Mouse (Mus musculus) testis, postnatal 10 days (tissue): Measurements from ENCODE around the gene Nlk.
A peak's percentile ranks its signal among the peaks of the same experiment; 100 is the strongest.
"Not testable (repeated sequence)": the region's sequence is repeated elsewhere in the genome, so short reads cannot be mapped to it uniquely, and the experiment has no call there.

Experiments used
- DNase-seq: peaks from one replicate; pipeline ENCODE4 v3.0.0; 2021; ENCODE audit warnings: low spot score

The Nlk gene

DNA sequence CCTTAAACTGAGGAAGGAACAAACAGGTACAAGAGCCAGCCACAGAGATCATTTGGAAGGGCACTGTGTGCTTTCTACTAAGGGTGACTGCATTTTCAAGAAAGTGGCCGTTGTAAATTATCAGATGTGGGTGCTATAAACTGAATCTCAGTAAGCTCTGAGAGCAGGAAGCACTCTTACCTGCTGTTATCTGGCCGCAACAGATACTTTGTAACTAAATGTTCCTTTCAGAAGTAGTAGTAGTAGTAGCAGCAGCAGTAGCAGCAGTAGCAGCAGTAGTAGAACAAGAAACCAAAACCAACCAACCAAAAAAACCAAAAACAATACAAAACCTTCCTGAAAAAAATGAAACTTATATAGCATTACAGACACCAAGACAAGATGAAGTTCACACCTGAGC, 101.4 kb downstream of the Nlk start:
- DNase-seq, result no peak

- DNase-seq, result no peak
Measured at GRCm38 (mm10) chr11:78594271-78594964, 102.8 kb downstream of the Nlk start.

DNA sequence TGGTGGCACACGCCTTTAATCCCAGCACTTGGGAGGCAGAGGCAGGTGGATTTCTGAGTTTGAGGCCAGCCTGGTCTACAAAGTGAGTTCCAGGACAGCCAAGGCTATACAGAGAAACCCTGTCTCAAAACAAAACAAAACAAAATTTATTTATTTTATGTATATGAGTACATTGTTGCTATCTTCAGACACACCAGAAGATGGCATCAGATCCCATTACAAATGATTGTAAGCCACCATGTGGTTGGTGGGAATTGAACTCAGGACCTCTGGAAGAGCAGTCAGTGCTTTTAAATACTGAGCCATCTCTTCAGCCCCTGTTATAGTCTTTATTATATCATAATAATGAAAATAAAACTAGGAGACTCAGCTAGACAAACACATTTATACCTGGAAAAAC, 109.5 kb downstream of the Nlk start:
- DNase-seq, result not testable (repeated sequence)

DNA sequence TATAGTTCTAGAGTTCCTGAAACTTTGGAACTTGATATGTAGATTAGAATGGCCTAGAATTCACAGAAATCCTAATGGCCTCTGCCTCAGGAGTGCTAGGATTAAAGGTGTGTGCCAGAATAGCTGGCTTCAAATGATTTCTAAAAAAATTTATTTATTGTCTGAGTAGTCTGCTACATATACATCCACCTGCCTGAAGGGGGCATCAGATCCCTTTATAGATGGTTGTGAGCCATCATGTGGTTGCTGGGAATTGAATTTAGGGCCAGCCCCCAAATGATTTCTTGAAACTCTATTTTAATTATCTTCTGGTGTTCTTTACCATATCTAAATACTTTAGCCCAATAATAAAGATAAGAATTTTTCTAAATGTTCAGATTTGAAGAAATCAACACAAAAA, 111.1 kb downstream of the Nlk start:
- DNase-seq, result no peak

GRCm38 (mm10) chr11:78582848-78583247, 114.3 kb downstream of the Nlk start:
- DNase-seq, result no peak

DNA sequence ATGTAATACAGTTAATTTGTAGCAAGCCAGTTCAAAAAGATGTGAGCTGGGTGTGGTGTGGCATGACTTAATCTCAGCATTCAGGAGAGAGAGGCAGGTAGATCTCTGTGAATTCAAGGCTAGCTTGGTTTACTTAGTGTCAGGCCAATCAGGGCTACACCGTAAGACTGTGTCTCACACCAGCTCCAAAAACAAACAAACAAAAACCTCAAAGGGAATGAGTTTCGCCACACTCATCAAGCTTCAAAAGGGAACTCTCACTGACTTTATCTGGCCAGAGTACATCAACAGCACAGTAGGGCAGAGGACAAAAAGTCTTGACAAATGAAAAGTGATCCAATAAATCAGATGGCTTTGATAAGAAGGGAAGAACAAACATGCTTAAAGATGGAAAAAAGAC, 122.2 kb downstream of the Nlk start:
- DNase-seq, result no peak

- DNase-seq, result no peak
Measured at GRCm38 (mm10) chr11:78574536-78574935, 122.6 kb downstream of the Nlk start.

- not testable (repeated sequence) for DNase-seq
Measured at GRCm38 (mm10) chr11:78574031-78574430, 123.1 kb downstream of the Nlk start.

DNA sequence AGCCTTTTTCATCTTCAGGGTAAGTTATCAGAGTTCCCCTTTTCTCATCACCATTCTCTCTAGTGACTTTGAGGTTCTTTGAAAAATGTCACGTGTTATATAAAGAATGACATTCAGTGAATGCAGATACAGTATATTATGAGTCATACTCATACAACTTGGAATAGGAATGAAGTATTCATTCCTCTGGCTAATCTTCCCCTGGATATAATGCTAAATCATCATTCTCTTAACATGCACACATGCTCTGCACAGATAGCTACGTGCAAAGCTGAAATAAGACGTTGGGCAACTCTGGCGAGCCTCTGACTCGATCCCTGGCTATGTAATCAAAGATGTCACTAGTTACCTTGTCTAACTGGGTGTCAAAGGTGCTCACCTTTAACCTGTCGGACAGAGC, 125.3 kb downstream of the Nlk start:
- no peak for DNase-seq

GRCm38 (mm10) chr11:78571441-78571840, 125.7 kb downstream of the Nlk start:
- DNase-seq, result no peak

DNA sequence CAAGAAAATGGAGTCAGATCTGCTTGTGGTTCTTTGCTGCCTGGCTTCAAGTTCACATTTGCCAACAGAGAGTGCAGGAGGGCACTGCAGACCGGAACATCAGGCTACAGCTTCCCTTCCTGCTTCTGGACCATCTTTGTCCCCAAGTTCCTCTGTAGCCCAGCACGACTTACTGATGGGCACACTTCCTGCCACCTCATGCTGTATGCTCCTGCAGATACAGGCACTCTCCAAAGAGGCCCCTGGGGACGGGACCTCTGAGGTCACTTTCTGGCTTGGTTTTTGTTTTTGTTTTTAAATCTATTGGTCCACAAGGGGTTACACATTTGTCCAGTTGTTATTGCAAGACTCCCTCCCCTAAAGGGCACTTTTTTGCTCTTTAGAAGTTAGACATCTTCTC, 127.4 kb downstream of the Nlk start:
- DNase-seq, result no peak

GRCm38 (mm10) chr11:78568827-78569226, 128.3 kb downstream of the Nlk start:
- no peak for DNase-seq

DNA sequence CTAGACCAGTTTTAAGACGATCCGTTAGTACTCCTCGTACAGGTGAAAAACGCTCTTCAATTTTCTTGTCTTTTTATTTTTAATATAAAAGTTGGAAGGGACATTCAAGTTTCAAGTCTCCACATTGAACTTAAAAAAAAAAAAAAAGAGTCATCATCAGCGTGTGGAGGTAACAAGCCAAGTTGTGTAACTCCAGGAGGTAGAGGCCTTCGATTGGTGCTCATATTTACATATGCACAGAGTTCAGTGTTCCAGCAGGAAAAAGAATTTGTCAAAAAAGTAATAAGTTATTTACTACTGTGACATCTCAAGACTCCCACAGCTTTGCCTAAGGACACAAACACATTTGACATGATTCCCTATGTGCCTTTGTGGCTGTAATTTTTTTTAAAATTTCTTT, 129.6 kb downstream of the Nlk start:
- no peak for DNase-seq

DNA sequence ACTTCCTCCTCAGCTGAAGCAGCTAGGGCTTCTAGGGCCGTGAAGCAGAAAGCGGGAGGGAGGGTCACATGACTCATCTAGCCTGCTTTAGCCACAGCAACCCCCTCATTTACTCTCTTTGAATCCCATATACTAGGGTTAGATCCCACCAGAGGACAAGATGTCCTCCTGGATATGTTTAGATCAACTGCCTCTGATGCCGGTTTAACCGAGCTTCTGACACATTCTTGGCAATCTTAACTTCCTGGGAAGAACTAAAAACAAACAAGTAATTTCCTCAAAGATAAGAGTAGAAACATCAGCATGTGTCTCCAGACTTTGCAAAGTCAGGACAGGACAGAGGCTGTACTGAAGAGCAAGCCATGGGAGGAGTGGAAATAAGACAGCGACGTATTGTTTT, 130.4 kb downstream of the Nlk start:
- no peak for DNase-seq

DNA sequence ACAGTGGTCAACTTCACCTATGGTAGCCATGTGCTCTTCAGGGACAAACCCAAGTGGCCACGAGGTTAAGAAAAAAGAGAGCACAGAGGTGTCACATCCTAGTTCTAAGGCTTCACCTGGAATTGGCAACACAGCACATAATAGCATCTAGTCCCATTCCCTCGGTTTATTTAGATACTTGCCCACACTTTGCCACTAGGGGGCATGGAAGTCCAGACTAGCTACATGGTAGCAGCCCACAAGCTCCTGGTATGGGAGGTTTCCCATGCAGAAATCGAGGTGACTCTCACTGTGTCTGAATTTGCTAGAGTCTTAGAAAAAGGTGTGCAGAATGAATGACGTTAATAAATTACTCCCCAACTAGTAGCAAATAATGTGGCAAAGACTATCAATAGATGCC, 136.7 kb downstream of the Nlk start:
- DNase-seq, result peak; percentile 80

GRCm38 (mm10) chr11:78557241-78557640, 139.9 kb downstream of the Nlk start:
- DNase-seq, result no peak

- no peak for DNase-seq
Measured at GRCm38 (mm10) chr11:78556070-78556469, 141.1 kb downstream of the Nlk start.

DNA sequence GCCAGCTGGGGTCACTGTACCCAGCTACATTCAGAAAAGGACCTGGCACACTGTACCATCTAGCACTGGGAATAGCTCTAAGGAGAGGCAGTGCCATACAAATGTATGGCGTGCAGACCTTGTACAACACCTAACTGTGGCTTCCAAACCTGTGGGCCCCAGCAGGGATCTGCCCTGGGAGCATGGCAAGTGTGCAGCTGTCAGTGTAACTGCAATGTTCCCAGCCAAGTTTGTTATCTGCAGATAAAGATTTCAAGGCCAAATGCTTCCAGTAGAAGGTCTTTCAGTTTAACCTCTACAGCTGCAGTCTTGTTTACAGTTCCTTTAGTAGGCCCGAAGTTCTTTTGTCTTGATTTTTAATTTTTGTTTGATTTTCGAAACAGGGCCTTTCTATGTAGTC, 141.6 kb downstream of the Nlk start:
- no peak for DNase-seq

GRCm38 (mm10) chr11:78551059-78551398, 146.1 kb downstream of the Nlk start:
- DNase-seq, result no peak

- peak; percentile 96 for DNase-seq
Measured at GRCm38 (mm10) chr11:78550168-78551058, 146.8 kb downstream of the Nlk start, which contains the start of gene Tmem97. Gene Tmem97, minus strand, starts transcription at chr11:78550777.

GRCm38 (mm10) chr11:78549491-78549987, 147.6 kb downstream of the Nlk start:
- no peak for DNase-seq

DNA sequence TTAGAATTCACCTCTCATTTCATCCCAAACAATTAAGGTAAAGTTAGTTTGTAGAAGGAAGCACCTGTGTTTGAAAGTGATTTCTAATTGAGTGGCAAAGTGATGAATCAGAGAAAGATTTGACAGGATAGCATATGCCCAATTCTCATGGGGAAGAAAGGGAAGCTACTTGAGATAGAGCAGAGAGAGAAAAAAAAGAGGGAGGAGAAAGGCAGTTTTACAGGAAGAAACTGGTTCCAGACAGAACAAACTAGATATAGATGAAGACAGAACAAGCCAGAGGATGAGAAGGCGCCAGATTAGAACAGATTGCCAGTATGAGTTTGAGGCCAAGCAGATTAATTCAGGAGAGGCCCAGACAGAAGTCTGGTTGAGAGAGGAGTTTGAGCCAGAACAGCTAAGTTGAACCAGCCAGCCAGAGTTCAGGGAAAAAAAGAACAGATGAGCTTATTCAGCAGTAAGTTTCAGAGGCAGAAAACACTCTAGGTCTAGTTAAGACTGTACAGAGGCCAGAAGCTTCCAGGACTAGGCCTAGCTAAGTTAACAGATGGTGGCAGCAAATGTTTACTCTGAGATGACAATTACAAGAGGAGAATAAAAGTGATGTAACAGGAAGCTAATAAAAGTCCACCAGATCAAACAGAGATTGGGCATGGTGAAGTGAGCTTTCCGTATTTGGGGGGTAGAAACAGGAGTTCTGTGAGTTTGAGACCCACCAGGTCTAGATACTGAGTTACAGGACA, 149.3 kb downstream of the Nlk start:
- DNase-seq, result no peak

DNA sequence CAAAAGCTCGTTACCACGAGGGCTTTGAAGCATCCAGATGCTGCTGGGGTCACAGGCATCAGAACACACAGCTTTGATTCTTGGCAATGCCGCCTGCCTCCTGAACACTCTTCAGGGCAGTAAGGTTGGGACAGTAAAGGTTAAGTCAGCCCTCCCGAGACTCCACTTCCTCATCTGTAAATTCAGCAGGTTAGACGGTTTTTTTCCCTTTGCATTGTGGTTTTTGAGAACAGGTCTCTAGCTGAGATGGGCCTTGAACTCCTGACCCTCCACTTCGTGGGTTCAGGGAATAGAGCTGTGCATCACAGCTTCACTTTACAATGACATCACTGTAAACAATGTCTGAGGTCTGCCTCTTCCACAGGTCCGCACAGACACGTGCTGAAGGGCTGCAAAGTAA, 152.0 kb downstream of the Nlk start:
- no peak for DNase-seq
